Mouse (Mus musculus) liver, postnatal 0 days (tissue): ENCODE data around the gene Rnf24.

Experiments
- CTCF ChIP-seq: sonication (generic); IDR thresholded peaks from 2 replicates; pipeline ENCODE4 v1.5.1; 2016; ENCODE audit warnings: antibody characterized with exemption, low read depth
- EP300 ChIP-seq: IDR thresholded peaks from 2 replicates; pipeline ENCODE4 v1.6.1; 2016; ENCODE audit warnings: antibody characterized with exemption, low read depth, mild to moderate bottlenecking

GRCm38 (mm10) chr2:131265056-131265455, 87.6 kb downstream of the Rnf24 start:
- TF ChIP-seq CTCF (no peak), EP300 (no peak)
